Mouse (Mus musculus): ENCODE results near the gene Macrod2.

- no peak for TF ChIP-seq CTCF (IDR thresholded peaks at IDR 0.05; ENCODE audit: low read depth)
- no peak for TF ChIP-seq EP300 (IDR thresholded peaks at IDR 0.05; ENCODE audit: low read depth)
Measured at GRCm38 (mm10) chr2:141229820-141230219, 834.7 kb downstream of the Macrod2 start.
